Mouse (Mus musculus) stomach, embryonic 15.5 days (tissue): ENCODE measurements around the gene Ascl1. TPM values are rescaled to one million over a fixed set of nuclear protein-coding genes. Genes with fewer than 3 reads are reported as not detected.

Experiments
- ATAC-seq: fragments of 200-750 bp; cut with Nextera tagmentation; 2 replicates; pipeline ENCODE4 v1.8.0; 2017; ENCODE audit warnings: low read depth, moderate number of reproducible peaks, moderate TSS enrichment; ENCODE audit not compliant: insufficient read depth, low FRiP score
- H3K27ac ChIP-seq: fragments of 300-500 bp; sonication (generic); 2 replicates; pipeline ENCODE4 v1.5.1; 2015; ENCODE audit warnings: mild to moderate bottlenecking, inconsistent platforms
- H3K27me3 ChIP-seq: fragments of 300-500 bp; sonication (generic); replicated peaks from 2 replicates; pipeline ENCODE4 v1.6.1; 2015; ENCODE audit warnings: inconsistent platforms
- H3K36me3 ChIP-seq: fragments of 300-500 bp; sonication (generic); 2 replicates; pipeline ENCODE4 v1.6.1; 2015; ENCODE audit warnings: inconsistent platforms
- H3K4me1 ChIP-seq: fragments of 300-500 bp; sonication (generic); 2 replicates; pipeline ENCODE4 v1.6.1; 2015; ENCODE audit warnings: inconsistent platforms
- H3K4me2 ChIP-seq: fragments of 300-500 bp; sonication (generic); 2 replicates; pipeline ENCODE4 v1.6.1; 2015; ENCODE audit warnings: mild to moderate bottlenecking, inconsistent platforms
- H3K4me3 ChIP-seq: fragments of 300-500 bp; sonication (generic); replicated peaks from 2 replicates; pipeline ENCODE4 v1.5.1; 2015; ENCODE audit warnings: inconsistent platforms
- H3K9ac ChIP-seq: fragments of 300-500 bp; sonication (generic); 2 replicates; pipeline ENCODE4 v1.6.1; 2015; ENCODE audit warnings: inconsistent platforms
- H3K9me3 ChIP-seq: fragments of 300-500 bp; sonication (generic); 2 replicates; pipeline ENCODE4 v1.6.1; 2016; ENCODE audit warnings: inconsistent platforms
- WGBS: fragments of 180-500 bp; shearing (Covaris S2); methylation state at CpG from one replicate; pipeline ENCODE4 v1.1.7; 2015; 5-methylcytosine and 5-hydroxymethylcytosine counted together
- polyA plus RNA-seq: library from polyadenylated mRNA; unstranded; fragments of >200 nt; fragmentation: Nextera tagmentation; extraction: Ambion mirVana; gene quantifications from 2 replicates; pipeline ENCODE4 v1.2.1, GENCODE M21; 2015

Ascl1 gene
- polyA plus RNA-seq, 1 experiment from 2014 or later, result 7.6 TPM

GRCm38 (mm10) chr10:87494596-87494995, 1.1 kb upstream of the Ascl1 start:
- under 1% methylated on average over 18 of the region's 18 CpGs for WGBS
- Histone ChIP-seq H3K9me3 (no peaks in the 10 kb centered on the region), H3K4me1 (peaks cover 15% of the 10 kb centered on the region), H3K4me3 (peak overlapping the region; percentile 56), H3K4me2 (peak overlapping the region; percentile 38), H3K36me3 (no peaks in the 10 kb centered on the region), H3K27me3 (peaks cover 86% of the 10 kb centered on the region), H3K27ac (no peak overlapping the region), H3K9ac (no peak overlapping the region)
- ATAC-seq, result peak; percentile 44; the same call in 1 of the 2 replicates

GRCm38 (mm10) chr10:87494176-87494575, 716 bp upstream of the Ascl1 start:
- Histone ChIP-seq H3K27ac (no peak overlapping the region), H3K9me3 (no peaks in the 10 kb centered on the region), H3K9ac (no peak overlapping the region), H3K4me2 (peak overlapping the region; percentile 99), H3K4me3 (peak overlapping the region; percentile 56), H3K36me3 (no peaks in the 10 kb centered on the region), H3K4me1 (peaks cover 15% of the 10 kb centered on the region), H3K27me3 (peaks cover 89% of the 10 kb centered on the region)
- ATAC-seq, result no peak
- WGBS, result 1% methylated on average over 4 of the region's 4 CpGs

- Histone ChIP-seq H3K4me2 (peak overlapping the region; percentile 99), H3K36me3 (no peaks in the 10 kb centered on the region), H3K4me3 (peak overlapping the region; percentile 56), H3K4me1 (peaks cover 15% of the 10 kb centered on the region), H3K27me3 (peaks cover 86% of the 10 kb centered on the region), H3K9ac (peak overlapping the region; percentile 16; the same call in 1 of the 2 replicates), H3K9me3 (no peaks in the 10 kb centered on the region), H3K27ac (peak overlapping the region; percentile 18; the same call in 1 of the 2 replicates)
- WGBS, result under 1% methylated on average over 66 of the region's 90 CpGs
- peak; percentile 14; the same call in 1 of the 2 replicates for ATAC-seq
Observed at GRCm38 (mm10) chr10:87492661-87493551, 554 bp downstream of the Ascl1 start.

- Histone ChIP-seq H3K27me3 (peaks cover 89% of the 10 kb centered on the region), H3K9ac (peak overlapping the region; percentile 16; the same call in 1 of the 2 replicates), H3K4me1 (peaks cover 15% of the 10 kb centered on the region), H3K4me2 (peak overlapping the region; percentile 99), H3K36me3 (no peaks in the 10 kb centered on the region), H3K9me3 (no peaks in the 10 kb centered on the region), H3K4me3 (peak overlapping the region; percentile 56), H3K27ac (peak overlapping the region; percentile 18; the same call in 1 of the 2 replicates)
- no peak for ATAC-seq
- WGBS, result under 1% methylated on average over 26 of the region's 26 CpGs
Observed at GRCm38 (mm10) chr10:87492332-87492660, 1.2 kb downstream of the Ascl1 start.

GRCm38 (mm10) chr10:87491485-87492040, 1.9 kb downstream of the Ascl1 start:
- Histone ChIP-seq H3K9ac (no peak overlapping the region), H3K27ac (no peak overlapping the region), H3K9me3 (no peaks in the 10 kb centered on the region), H3K4me3 (peak overlapping the region; percentile 56), H3K4me2 (peak overlapping the region; percentile 99; the same call in 1 of the 2 replicates), H3K4me1 (peaks cover 15% of the 10 kb centered on the region), H3K27me3 (peaks cover 90% of the 10 kb centered on the region), H3K36me3 (no peaks in the 10 kb centered on the region)
- ATAC-seq, result no peak
- 2% methylated on average over 11 of the region's 11 CpGs for WGBS

GRCm38 (mm10) chr10:87490328-87490727, 3.1 kb downstream of the Ascl1 start:
- no peak overlapping the region for H3K4me3 ChIP-seq
- H3K27ac ChIP-seq, result no peak overlapping the region
- no peak overlapping the region for H3K9ac ChIP-seq
- no peaks in the 10 kb centered on the region for H3K36me3 ChIP-seq
- no peak for ATAC-seq
- H3K4me1 ChIP-seq, result peaks cover 22% of the 10 kb centered on the region
- WGBS, result 12% methylated on average over 2 of the region's 2 CpGs
- H3K4me2 ChIP-seq, result no peak overlapping the region
- H3K9me3 ChIP-seq, result no peaks in the 10 kb centered on the region
- H3K27me3 ChIP-seq, result peaks cover 94% of the 10 kb centered on the region

GRCm38 (mm10) chr10:87489246-87490009, 4.0 kb downstream of the Ascl1 start:
- no peaks in the 10 kb centered on the region for H3K9me3 ChIP-seq
- peaks cover 92% of the 10 kb centered on the region for H3K27me3 ChIP-seq
- H3K9ac ChIP-seq, result no peak overlapping the region
- H3K4me3 ChIP-seq, result no peak overlapping the region
- H3K27ac ChIP-seq, result no peak overlapping the region
- WGBS, result 4% methylated on average over 18 of the region's 18 CpGs
- H3K36me3 ChIP-seq, result no peaks in the 10 kb centered on the region
- no peak for ATAC-seq
- peaks cover 17% of the 10 kb centered on the region for H3K4me1 ChIP-seq
- H3K4me2 ChIP-seq, result no peak overlapping the region

GRCm38 (mm10) chr10:87488429-87489145, 4.9 kb downstream of the Ascl1 start:
- ATAC-seq, result peak; percentile 33; the same call in 1 of the 2 replicates

GRCm38 (mm10) chr10:87485721-87486620, 7.5 kb downstream of the Ascl1 start:
- H3K36me3 ChIP-seq, result no peaks in the 10 kb centered on the region

More at GRCm38 (mm10) chr10:87488429-87489145, 4.9 kb downstream of the Ascl1 start:
- Histone ChIP-seq H3K4me3 (no peak overlapping the region; the same call in 1 of the 2 replicates), H3K27me3 (peaks cover 87% of the 10 kb centered on the region), H3K27ac (no peak overlapping the region), H3K4me1 (peaks cover 15% of the 10 kb centered on the region; the same call in 1 of the 2 replicates), H3K9ac (no peak overlapping the region), H3K4me2 (peak overlapping the region; percentile 21; the same call in 1 of the 2 replicates), H3K9me3 (no peaks in the 10 kb centered on the region), H3K36me3 (no peaks in the 10 kb centered on the region)
- under 1% methylated on average over 15 of the region's 16 CpGs for WGBS

GRCm38 (mm10) chr10:87484831-87485720, 8.4 kb downstream of the Ascl1 start:
- Histone ChIP-seq H3K4me3 (no peak overlapping the region), H3K27ac (no peak overlapping the region), H3K4me2 (no peak overlapping the region), H3K4me1 (0 out of 2 replicates have a peak, but pooled peaks cover 7% of the 10 kb centered on the region), H3K27me3 (peaks cover 68% of the 10 kb centered on the region), H3K9ac (no peak overlapping the region), H3K9me3 (no peaks in the 10 kb centered on the region), H3K36me3 (no peaks in the 10 kb centered on the region)
- ATAC-seq, result no peak
- WGBS, result 5% methylated on average over 17 of the region's 17 CpGs

More at GRCm38 (mm10) chr10:87485721-87486620, 7.5 kb downstream of the Ascl1 start:
- no peak overlapping the region for H3K27ac ChIP-seq
- H3K9ac ChIP-seq, result no peak overlapping the region
- 2% methylated on average over 33 of the region's 33 CpGs for WGBS
- H3K4me3 ChIP-seq, result no peak overlapping the region
- peak; percentile 83 for ATAC-seq
- H3K27me3 ChIP-seq, result peaks cover 75% of the 10 kb centered on the region
- no peaks in the 10 kb centered on the region for H3K9me3 ChIP-seq
- H3K4me2 ChIP-seq, result peak overlapping the region; percentile 22
- H3K4me1 ChIP-seq, result 0 out of 2 replicates have a peak, but pooled peaks cover 7% of the 10 kb centered on the region
